Mouse (Mus musculus) MEL (cell line): Measurements from ENCODE around the gene Olfr113. TPM values are rescaled to one million over a fixed set of nuclear protein-coding genes. Genes with fewer than 3 reads are reported as not detected.

ENCODE experiments used
- DNase-seq: peaks from one replicate; pipeline ENCODE4 v3.0.0; 2011; ENCODE audit warnings: low read depth, low spot score
- H3K27ac ChIP-seq: 2 replicates; pipeline ENCODE4 v1.5.1; 2012; ENCODE audit warnings: low read depth, mild to moderate bottlenecking, control low read depth, low read length, moderate library complexity; ENCODE audit not compliant: control insufficient read depth
- H3K27me3 ChIP-seq, 2 experiments: fragments of 150-350 bp in 1 of 2; sonication (generic) in 1 of 2; 2 replicates each; pipeline ENCODE4 v1.6.1; 2012; ENCODE audit warnings: low read length in 2 of 2, mild to moderate bottlenecking in 2 of 2, improper control_type of control experiment in 1 of 2, moderate library complexity in 1 of 2; ENCODE audit not compliant: insufficient read depth in 2 of 2, control insufficient read depth in 1 of 2
- H3K36me3 ChIP-seq, 2 experiments: 2 replicates each; pipeline ENCODE4 v1.6.1; 2012 to 2014; ENCODE audit warnings: low read length in 2 of 2, improper control_type of control experiment in 1 of 2, inconsistent platforms in 1 of 2, mild to moderate bottlenecking in 1 of 2; ENCODE audit not compliant: insufficient read depth in 2 of 2, control insufficient read depth in 1 of 2
- H3K4me1 ChIP-seq, 2 experiments: fragments of 150-350 bp in 1 of 2; sonication (generic) in 1 of 2; 2 replicates each; pipeline ENCODE4 v1.6.1; 2012; ENCODE audit warnings: low read length in 2 of 2, improper control_type of control experiment in 1 of 2, mild to moderate bottlenecking in 1 of 2; ENCODE audit not compliant: insufficient read depth in 2 of 2, control insufficient read depth in 1 of 2
- H3K4me3 ChIP-seq, 2 experiments: fragments of 150-350 bp in 1 of 2; sonication (generic) in 1 of 2; 2 replicates each; pipeline ENCODE4 v1.5.1; 2012; ENCODE audit warnings: low read depth in 2 of 2, low read length in 2 of 2, mild to moderate bottlenecking in 2 of 2, moderate library complexity in 2 of 2, control low read depth in 1 of 2, improper control_type of control experiment in 1 of 2; ENCODE audit not compliant: control insufficient read depth in 1 of 2, insufficient read depth in 1 of 2
- H3K79me2 ChIP-seq: 2 replicates; pipeline ENCODE4 v1.6.1; 2012; ENCODE audit warnings: mild to moderate bottlenecking, low read length, moderate library complexity; ENCODE audit not compliant: control insufficient read depth, poor library complexity, insufficient read depth
- H3K9ac ChIP-seq: 2 replicates; pipeline ENCODE4 v1.6.1; 2012; ENCODE audit warnings: low read depth, mild to moderate bottlenecking, control low read depth, low read length, moderate library complexity; ENCODE audit not compliant: control insufficient read depth, poor library complexity, severe bottlenecking
- H3K9me3 ChIP-seq: fragments of 150-350 bp; sonication (generic); replicated peaks from 2 replicates; pipeline ENCODE4 v1.6.1; 2012; ENCODE audit warnings: mild to moderate bottlenecking, low read length, improper control_type of control experiment, moderate library complexity; ENCODE audit not compliant: insufficient read depth
- BHLHE40 ChIP-seq: IDR thresholded peaks from 2 replicates; pipeline ENCODE4 v1.6.1; 2012; ENCODE audit warnings: low read depth, mild to moderate bottlenecking, inconsistent platforms, low read length, improper control_type of control experiment, borderline replicate concordance
- CHD1 ChIP-seq: IDR thresholded peaks from 2 replicates; pipeline ENCODE4 v1.6.1; 2012; ENCODE audit warnings: low read depth, mild to moderate bottlenecking, inconsistent platforms, low read length, improper control_type of control experiment
- CHD2 ChIP-seq: IDR thresholded peaks from 2 replicates; pipeline ENCODE4 v1.6.1; 2011; ENCODE audit warnings: low read length, improper control_type of control experiment
- ELF1 ChIP-seq: IDR thresholded peaks from 2 replicates; pipeline ENCODE4 v1.6.1; 2014; ENCODE audit warnings: low read depth, mild to moderate bottlenecking, inconsistent platforms, low read length, improper control_type of control experiment, moderate library complexity
- GATA1 ChIP-seq: IDR thresholded peaks from 2 replicates; pipeline ENCODE4 v1.6.1; 2011; ENCODE audit warnings: low read depth, low read length, improper control_type of control experiment
- JUND ChIP-seq: IDR thresholded peaks from 2 replicates; pipeline ENCODE4 v1.6.1; 2011; ENCODE audit warnings: low read depth, mild to moderate bottlenecking, improper control_type of control experiment, low read length
- MAFK ChIP-seq: IDR thresholded peaks from 2 replicates; pipeline ENCODE4 v1.6.1; 2011; ENCODE audit warnings: low read depth, mild to moderate bottlenecking, low read length, improper control_type of control experiment, borderline replicate concordance
- MAZ ChIP-seq: IDR thresholded peaks from 2 replicates; pipeline ENCODE4 v1.6.1; 2012; ENCODE audit warnings: low read depth, mild to moderate bottlenecking, inconsistent platforms, low read length, improper control_type of control experiment
- MXI1 ChIP-seq: IDR thresholded peaks from 2 replicates; pipeline ENCODE4 v1.6.1; 2011; ENCODE audit warnings: mild to moderate bottlenecking, low read depth, low read length, improper control_type of control experiment
- MYC ChIP-seq: IDR thresholded peaks from 2 replicates; pipeline ENCODE4 v1.6.1; 2011; ENCODE audit warnings: low read depth, mild to moderate bottlenecking, low read length, improper control_type of control experiment, moderate library complexity
- NELFE ChIP-seq: IDR thresholded peaks from 2 replicates; pipeline ENCODE4 v1.6.1; 2011; ENCODE audit warnings: low read depth, low read length, improper control_type of control experiment
- NRF1 ChIP-seq: IDR thresholded peaks from 2 replicates; pipeline ENCODE4 v1.6.1; 2014; ENCODE audit warnings: low read depth, mild to moderate bottlenecking, inconsistent platforms, low read length, improper control_type of control experiment, moderate library complexity; ENCODE audit not compliant: poor library complexity, insufficient read depth, severe bottlenecking
- POLR2A ChIP-seq, 2 experiments: IDR thresholded peaks; 2 replicates each; pipeline ENCODE4 v1.6.1; 2011 to 2012; ENCODE audit warnings: low read length in 2 of 2, mild to moderate bottlenecking in 2 of 2, control low read depth in 1 of 2, improper control_type of control experiment in 1 of 2, low read depth in 1 of 2, moderate library complexity in 1 of 2; ENCODE audit not compliant: control insufficient read depth in 1 of 2, insufficient read depth in 1 of 2, poor library complexity in 1 of 2
- POLR2AphosphoS2 ChIP-seq: IDR thresholded peaks from 2 replicates; pipeline ENCODE4 v1.6.1; 2011; ENCODE audit warnings: low read length, improper control_type of control experiment
- RAD21 ChIP-seq: IDR thresholded peaks from 2 replicates; pipeline ENCODE4 v1.6.1; 2011; ENCODE audit warnings: mild to moderate bottlenecking, low read depth, low read length, improper control_type of control experiment
- RCOR1 ChIP-seq: IDR thresholded peaks from 2 replicates; pipeline ENCODE4 v1.6.1; 2012; ENCODE audit warnings: low read depth, mild to moderate bottlenecking, inconsistent platforms, low read length, improper control_type of control experiment
- SIN3A ChIP-seq: IDR thresholded peaks from 2 replicates; pipeline ENCODE4 v1.6.1; 2012; ENCODE audit warnings: low read length, improper control_type of control experiment, inconsistent platforms
- SMC3 ChIP-seq: IDR thresholded peaks from 2 replicates; pipeline ENCODE4 v1.6.1; 2011; ENCODE audit warnings: low read depth, low read length, improper control_type of control experiment
- TAL1 ChIP-seq: IDR thresholded peaks from 2 replicates; pipeline ENCODE4 v1.6.1; 2012; ENCODE audit warnings: mild to moderate bottlenecking, inconsistent platforms, low read length, moderate library complexity, mixed read lengths
- USF1 ChIP-seq: IDR thresholded peaks from 2 replicates; pipeline ENCODE4 v1.6.1; 2014; ENCODE audit warnings: low read depth, mild to moderate bottlenecking, inconsistent platforms, low read length, improper control_type of control experiment, moderate library complexity
- USF2 ChIP-seq, 2 experiments: IDR thresholded peaks; 2 replicates each; pipeline ENCODE4 v1.6.1; 2011 to 2012; ENCODE audit warnings: improper control_type of control experiment in 2 of 2, low read length in 2 of 2, borderline replicate concordance in 1 of 2, inconsistent platforms in 1 of 2, low read depth in 1 of 2, mild to moderate bottlenecking in 1 of 2; ENCODE audit not compliant: insufficient read depth in 1 of 2
- polyA plus RNA-seq, 2 experiments: library from polyadenylated mRNA; stranded (reverse) in 1 of 2; unstranded in 1 of 2; fragments of >175 nt in 1 of 2; fragments of >200 nt in 1 of 2; gene quantifications; 2 replicates each; pipeline versions ENCODE4 v1.2.1 to v1.2.4; 2012; ENCODE audit warnings: low replicate concordance in 2 of 2, low read depth in 1 of 2; ENCODE audit not compliant: insufficient read length in 2 of 2, insufficient read depth in 1 of 2, missing spikeins in 1 of 2
- total RNA-seq: library from RNA; depleted of rRNA; stranded (reverse); fragments of 300-350 nt; gene quantifications from 2 replicates; pipeline ENCODE4 v1.2.3, GENCODE M21; 2012

Gene Olfr113
- total and polyA plus RNA-seq, 3 experiments = not detected

DNA sequence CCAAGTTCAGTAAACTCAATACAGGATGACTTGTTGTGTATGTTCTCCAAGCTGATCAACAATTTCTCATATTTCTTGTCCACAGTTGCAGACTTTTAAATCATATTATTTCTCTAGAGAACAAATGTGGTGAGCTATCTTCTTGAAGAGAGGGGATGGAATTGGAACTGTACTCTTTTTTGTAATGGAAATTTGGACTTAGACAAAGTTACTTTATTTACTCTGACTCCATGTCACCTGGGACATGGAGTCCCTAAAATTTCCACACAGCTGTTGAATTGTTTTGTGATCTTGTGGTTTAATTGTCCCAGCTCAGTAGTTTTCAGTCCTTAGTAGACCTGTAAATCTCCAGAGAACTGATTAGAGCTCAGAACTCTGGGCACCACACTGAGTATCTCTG lies 15.2 kb upstream of the Olfr113 start, which contains the start of gene Olfr114:
TSS of gene Olfr114 (minus strand) at position 101 of the 400 bp plus-strand sequence.
- TF ChIP-seq USF2 (IDR thresholded peaks at IDR 0.05; ENCODE audit: borderline replicate concordance in 1 of 2, insufficient read depth in 1 of 2, low read depth in 1 of 2, low read length in 2 of 2) = no peak
- no peak for TF ChIP-seq NRF1
- TF ChIP-seq SMC3 = no peak
- no peak for TF ChIP-seq MYC
- TF ChIP-seq BHLHE40 = no peak
- no peak within 1 kb of the TSS for H3K9ac ChIP-seq
- no peaks in the 10 kb centered on the region for H3K9me3 ChIP-seq
- H3K4me3 ChIP-seq = no peak within 1 kb of the TSS
- no peaks in the 10 kb centered on the region for H3K36me3 ChIP-seq
- H3K4me1 ChIP-seq = no peaks in the 10 kb centered on the region
- H3K27ac ChIP-seq = no peak within 1 kb of the TSS
- H3K27me3 ChIP-seq = no peaks in the 10 kb centered on the region
- DNase-seq = no peak
- H3K79me2 ChIP-seq = no peaks in the 10 kb centered on the region

- Histone ChIP-seq H3K4me3 (peak within 1 kb of the TSS in 1 of 2 experiments; percentile 35; a peak in 1 of 4 replicates), H3K27me3 (no peaks in the 10 kb centered on the region), H3K27ac (no peak within 1 kb of the TSS), H3K36me3 (no peaks in the 10 kb centered on the region), H3K9me3 (no peaks in the 10 kb centered on the region), H3K9ac (no peak within 1 kb of the TSS), H3K4me1 (no peaks in the 10 kb centered on the region), H3K79me2 (no peaks in the 10 kb centered on the region)
- TF ChIP-seq CHD2 = no peak
- TF ChIP-seq RCOR1 = no peak
- no peak for TF ChIP-seq SMC3
- TF ChIP-seq SIN3A = no peak
- no peak for TF ChIP-seq NELFE
- no peak for TF ChIP-seq MXI1
- no peak for TF ChIP-seq MAFK
- TF ChIP-seq USF1 = no peak
- no peak for TF ChIP-seq RAD21
- no peak for TF ChIP-seq BHLHE40
- no peak for TF ChIP-seq POLR2A (IDR thresholded peaks at IDR 0.05; ENCODE audit: control insufficient read depth in 1 of 2, insufficient read depth in 1 of 2, low read depth in 1 of 2, low read length in 2 of 2, poor library complexity in 1 of 2)
- TF ChIP-seq CHD1 = no peak
- no peak for TF ChIP-seq MAZ
- TF ChIP-seq POLR2AphosphoS2 = no peak
- TF ChIP-seq GATA1 = no peak
- no peak for TF ChIP-seq ELF1
- TF ChIP-seq TAL1 = no peak
- no peak for TF ChIP-seq MYC
- TF ChIP-seq JUND = no peak
- no peak for DNase-seq
Observed at GRCm38 (mm10) chr17:37569351-37569750, 8.1 kb downstream of the Olfr113 start, which contains the start of gene Olfr112. Olfr112 (minus strand) TSS chr17:37569451.
